Mouse (Mus musculus): Measurements from ENCODE around the gene Rras2. TPM values are rescaled to one million over a fixed set of nuclear protein-coding genes. Genes with fewer than 3 reads are reported as not detected.

The Rras2 gene
- polyA plus RNA-seq, 1 experiment from 2014 or later: 24.4 TPM

GRCm38 (mm10) chr7:114020057-114020703 is 97.4 kb downstream of the Rras2 start:
- peaks cover 3% of the 10 kb centered on the region; the same call in 1 of the 2 replicates for H3K4me1 ChIP-seq
- WGBS: 11% methylated on average over 11 of the region's 11 CpGs
- peak overlapping the region; percentile 38 for H3K4me3 ChIP-seq
- H3K27me3 ChIP-seq: no peaks in the 10 kb centered on the region; the same call in 1 of the 2 replicates
- H3K9ac ChIP-seq: no peak overlapping the region
- H3K27ac ChIP-seq: no peak overlapping the region
- no peak for ATAC-seq (ENCODE audit: insufficient number of reproducible peaks, insufficient read depth, low FRiP score, low TSS enrichment)
- peak overlapping the region; percentile 66 for H3K4me2 ChIP-seq (replicated peaks)
- no peaks in the 10 kb centered on the region for H3K36me3 ChIP-seq
- no peaks in the 10 kb centered on the region for H3K9me3 ChIP-seq

- peaks cover 3% of the 10 kb centered on the region; the same call in 1 of the 2 replicates for H3K4me1 ChIP-seq
- no peaks in the 10 kb centered on the region; the same call in 1 of the 2 replicates for H3K27me3 ChIP-seq
- H3K9me3 ChIP-seq: no peaks in the 10 kb centered on the region
- no peak overlapping the region for H3K9ac ChIP-seq
- H3K4me2 ChIP-seq (replicated peaks): no peak overlapping the region
- H3K4me3 ChIP-seq: no peak overlapping the region
- 70% methylated on average over 3 of the region's 3 CpGs for WGBS
- H3K27ac ChIP-seq: no peak overlapping the region
- no peak for ATAC-seq (ENCODE audit: insufficient number of reproducible peaks, insufficient read depth, low FRiP score, low TSS enrichment)
- H3K36me3 ChIP-seq: no peaks in the 10 kb centered on the region
Measured at GRCm38 (mm10) chr7:114018861-114019260, 98.7 kb downstream of the Rras2 start.

DNA sequence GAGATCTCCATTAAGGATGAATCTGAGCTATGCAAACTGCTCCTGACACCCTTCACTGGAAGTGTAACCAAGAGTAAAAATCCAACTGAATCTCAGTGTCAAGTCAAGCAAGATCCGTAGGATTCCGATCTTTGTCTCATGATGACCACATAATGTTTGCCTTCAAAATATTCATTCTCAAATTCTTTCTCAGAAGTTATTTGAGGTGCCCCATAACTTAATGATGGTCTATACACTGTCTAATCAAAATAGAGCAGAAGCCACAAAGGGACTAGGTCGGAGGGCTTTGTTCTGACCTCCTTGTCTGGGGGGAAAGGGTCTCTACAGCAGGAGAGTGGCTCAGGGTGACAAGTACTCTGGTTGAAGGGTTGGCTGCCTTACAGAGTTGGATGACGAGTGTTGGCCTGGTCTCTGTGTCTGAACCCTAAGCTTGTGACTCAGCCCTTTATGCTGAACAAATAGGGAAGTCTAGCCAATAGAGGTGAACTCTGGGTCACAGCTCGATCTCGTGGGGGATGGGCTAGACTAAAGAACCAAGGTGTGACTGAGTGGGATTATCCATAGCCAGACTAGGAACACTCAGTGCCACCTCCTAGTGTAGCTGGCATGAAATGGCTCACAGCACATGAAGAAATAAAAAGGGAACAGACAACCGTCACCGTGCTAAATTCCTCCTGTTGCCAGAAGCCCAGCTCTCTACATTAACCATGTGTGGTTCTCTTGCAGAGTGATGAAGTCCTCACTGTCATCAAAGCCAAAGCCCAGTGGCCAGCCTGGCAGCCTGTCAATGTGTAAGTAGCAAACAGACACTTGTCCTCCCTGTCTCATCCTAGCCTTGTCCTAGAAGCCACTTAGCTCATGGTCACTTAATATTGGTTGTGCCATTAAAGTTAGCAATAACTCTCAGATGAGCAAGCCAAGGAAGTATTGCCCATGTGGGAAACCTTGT is 101.3 kb downstream of the Rras2 start:
- WGBS: 80% methylated on average over 8 of the region's 8 CpGs
- H3K4me1 ChIP-seq: no peaks in the 10 kb centered on the region
- no peak for ATAC-seq (ENCODE audit: insufficient number of reproducible peaks, insufficient read depth, low FRiP score, low TSS enrichment)

DNA sequence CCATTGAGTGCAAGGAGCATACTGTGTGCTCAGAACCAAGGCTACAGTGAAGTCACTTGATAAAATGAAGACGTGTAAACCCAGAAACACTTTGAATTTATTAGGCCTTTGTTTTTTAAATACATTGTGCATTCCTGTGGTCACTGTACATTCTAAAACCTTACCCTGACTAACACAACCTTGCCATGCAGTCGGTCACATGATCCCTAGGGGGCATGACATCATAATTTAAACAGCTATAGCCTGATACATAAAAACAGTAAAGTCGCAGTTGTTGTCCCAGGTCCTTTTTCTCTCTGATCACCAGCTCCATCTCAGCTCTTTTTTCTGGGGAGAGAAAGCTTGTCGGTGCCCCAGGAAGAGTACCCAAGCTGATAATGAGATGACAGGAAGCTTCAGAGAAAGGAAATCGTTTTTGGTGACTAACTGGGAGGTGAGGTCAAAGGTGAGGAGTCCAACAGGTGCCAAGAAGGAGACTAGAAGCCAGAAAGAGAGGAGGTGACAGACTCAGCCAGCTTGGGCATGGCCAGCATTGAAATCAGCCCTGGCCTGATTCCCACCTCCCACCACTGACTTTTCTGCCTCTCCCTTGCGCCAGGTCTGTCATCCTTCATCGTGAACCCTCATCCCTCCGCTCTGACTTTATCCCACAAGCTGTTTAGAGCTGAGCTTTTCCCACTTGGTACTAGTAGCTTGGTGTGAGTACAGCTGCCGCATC is 105.7 kb downstream of the Rras2 start:
- 63% methylated on average over 9 of the region's 9 CpGs for WGBS
- Histone ChIP-seq H3K36me3 (no peaks in the 10 kb centered on the region), H3K27me3 (no peaks in the 10 kb centered on the region), H3K4me1 (no peaks in the 10 kb centered on the region), H3K9me3 (no peaks in the 10 kb centered on the region), H3K4me3 (no peak overlapping the region), H3K9ac (no peak overlapping the region), H3K4me2 (replicated peaks) (no peak overlapping the region), H3K27ac (no peak overlapping the region)
- no peak for ATAC-seq (ENCODE audit: insufficient number of reproducible peaks, insufficient read depth, low FRiP score, low TSS enrichment)

More for the DNA sequence above, 101.3 kb downstream of the Rras2 start:
- Histone ChIP-seq H3K4me3 (no peak overlapping the region), H3K27ac (no peak overlapping the region), H3K9ac (no peak overlapping the region), H3K9me3 (no peaks in the 10 kb centered on the region), H3K27me3 (no peaks in the 10 kb centered on the region; the same call in 1 of the 2 replicates), H3K4me2 (replicated peaks) (no peak overlapping the region), H3K36me3 (no peaks in the 10 kb centered on the region)

DNA sequence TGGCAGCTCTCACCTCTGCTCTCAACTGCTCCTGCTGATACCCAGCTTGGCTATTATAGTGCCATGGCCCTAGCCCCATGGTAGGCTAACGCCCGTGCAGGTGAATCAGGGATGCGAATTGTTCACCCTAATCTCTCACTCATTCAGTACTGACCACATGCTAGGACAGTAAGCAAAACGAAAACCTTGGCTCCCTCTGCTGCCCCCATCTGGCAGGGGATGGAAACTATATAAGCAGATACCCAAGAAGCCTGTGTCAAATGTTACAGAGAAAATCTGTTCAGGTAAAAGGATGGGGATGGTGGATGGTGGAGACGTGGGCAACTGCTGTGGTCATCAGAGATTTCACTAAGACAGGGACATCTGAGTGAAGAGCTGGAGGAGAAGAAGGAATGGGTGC is 110.0 kb downstream of the Rras2 start:
- H3K9me3 ChIP-seq: no peaks in the 10 kb centered on the region
- no peak overlapping the region for H3K4me3 ChIP-seq
- no peak overlapping the region for H3K27ac ChIP-seq
- 0 out of 2 replicates have a peak, but pooled peaks have one; percentile 28 for ATAC-seq (ENCODE audit: insufficient number of reproducible peaks, insufficient read depth, low FRiP score, low TSS enrichment)
- WGBS: 76% methylated on average over 5 of the region's 5 CpGs
- H3K36me3 ChIP-seq: no peaks in the 10 kb centered on the region
- H3K27me3 ChIP-seq: no peaks in the 10 kb centered on the region; the same call in none of the 2 replicates
- H3K4me1 ChIP-seq: no peaks in the 10 kb centered on the region
- H3K9ac ChIP-seq: no peak overlapping the region
- no peak overlapping the region for H3K4me2 ChIP-seq (replicated peaks)

DNA sequence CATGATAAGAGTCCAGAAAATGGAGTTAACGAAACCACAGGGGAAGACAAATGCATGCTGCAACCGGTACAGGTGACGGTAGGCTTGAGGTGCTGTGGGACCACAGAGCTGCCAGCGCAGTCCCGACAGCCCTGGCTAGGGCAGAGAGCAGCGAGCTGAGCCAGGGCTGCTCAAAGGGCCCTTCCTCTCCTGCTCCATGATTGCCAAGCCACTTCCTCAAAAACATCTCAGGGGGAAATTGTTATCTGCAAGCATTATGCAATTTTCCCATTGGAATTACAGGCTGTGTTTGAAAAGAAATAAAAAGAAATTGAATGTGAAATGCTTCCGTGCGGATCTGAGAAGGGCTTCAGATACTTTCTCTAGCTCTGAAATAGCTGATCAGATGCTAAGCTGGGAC is 111.1 kb downstream of the Rras2 start:
- 79% methylated on average over 8 of the region's 8 CpGs for WGBS
- H3K9me3 ChIP-seq: no peaks in the 10 kb centered on the region
- H3K36me3 ChIP-seq: no peaks in the 10 kb centered on the region
- H3K4me1 ChIP-seq: no peaks in the 10 kb centered on the region
- H3K4me2 ChIP-seq (replicated peaks): no peak overlapping the region
- H3K9ac ChIP-seq: no peak overlapping the region
- H3K4me3 ChIP-seq: no peak overlapping the region
- no peak overlapping the region for H3K27ac ChIP-seq
- no peaks in the 10 kb centered on the region; the same call in none of the 2 replicates for H3K27me3 ChIP-seq
- no peak for ATAC-seq (ENCODE audit: insufficient number of reproducible peaks, insufficient read depth, low FRiP score, low TSS enrichment)

DNA sequence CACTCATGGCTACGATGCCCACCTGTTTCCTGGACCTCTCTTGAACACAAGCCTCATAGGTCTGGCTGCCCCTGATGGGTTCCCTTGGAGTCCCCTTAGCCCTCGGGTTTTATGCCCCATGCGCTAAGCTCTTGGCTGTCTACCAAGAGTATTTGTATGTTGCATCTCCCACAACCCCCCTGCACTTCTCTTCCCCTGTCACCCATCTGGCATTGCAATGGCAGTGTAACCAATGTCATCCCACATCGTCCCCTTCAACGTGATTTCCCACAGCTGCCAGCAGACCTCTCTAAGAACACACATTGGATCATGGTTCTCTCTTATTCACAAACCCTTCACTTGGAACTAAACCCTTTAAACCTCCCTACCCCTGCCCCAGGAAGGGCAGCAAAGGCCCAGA is 112.1 kb downstream of the Rras2 start:
- H3K9me3 ChIP-seq: no peaks in the 10 kb centered on the region
- no peaks in the 10 kb centered on the region; the same call in none of the 2 replicates for H3K27me3 ChIP-seq
- WGBS: 81% methylated on average over 5 of the region's 5 CpGs
- H3K27ac ChIP-seq: no peak overlapping the region
- no peak overlapping the region for H3K4me3 ChIP-seq
- H3K4me2 ChIP-seq (replicated peaks): no peak overlapping the region
- no peaks in the 10 kb centered on the region for H3K4me1 ChIP-seq
- no peak overlapping the region for H3K9ac ChIP-seq
- ATAC-seq (ENCODE audit: insufficient number of reproducible peaks, insufficient read depth, low FRiP score, low TSS enrichment): no peak
- no peaks in the 10 kb centered on the region for H3K36me3 ChIP-seq

- H3K4me1 ChIP-seq: no peaks in the 10 kb centered on the region
- WGBS: 22% methylated on average over 5 of the region's 5 CpGs
- H3K4me2 ChIP-seq (replicated peaks): no peak overlapping the region
- H3K36me3 ChIP-seq: no peaks in the 10 kb centered on the region
- no peak overlapping the region for H3K9ac ChIP-seq
- H3K4me3 ChIP-seq: no peak overlapping the region
- H3K9me3 ChIP-seq: no peaks in the 10 kb centered on the region
- no peaks in the 10 kb centered on the region; the same call in none of the 2 replicates for H3K27me3 ChIP-seq
- H3K27ac ChIP-seq: no peak overlapping the region
- ATAC-seq (ENCODE audit: insufficient number of reproducible peaks, insufficient read depth, low FRiP score, low TSS enrichment): no peak
Measured at GRCm38 (mm10) chr7:114004171-114004570, 113.4 kb downstream of the Rras2 start.

- WGBS: 81% methylated on average over 7 of the region's 7 CpGs
- no peaks in the 10 kb centered on the region for H3K4me1 ChIP-seq
- no peak overlapping the region for H3K27ac ChIP-seq
- H3K4me2 ChIP-seq (replicated peaks): no peak overlapping the region
- no peaks in the 10 kb centered on the region for H3K27me3 ChIP-seq
- no peak overlapping the region for H3K9ac ChIP-seq
- H3K36me3 ChIP-seq: no peaks in the 10 kb centered on the region
- no peak overlapping the region for H3K4me3 ChIP-seq
- no peaks in the 10 kb centered on the region for H3K9me3 ChIP-seq
- no peak for ATAC-seq (ENCODE audit: insufficient number of reproducible peaks, insufficient read depth, low FRiP score, low TSS enrichment)
Measured at GRCm38 (mm10) chr7:113997675-113998354, 119.8 kb downstream of the Rras2 start.

Measured in embryonic facial prominence, embryonic 12.5 days (tissue).